Mouse (Mus musculus): ENCODE measurements at regions not wholly inside any gene's neighbourhood (a gene's known extent, or its start where the extent isn't known, plus 50 kb on each side); places are given as distances from the start of the nearest gene placed in this dataset.

DNA sequence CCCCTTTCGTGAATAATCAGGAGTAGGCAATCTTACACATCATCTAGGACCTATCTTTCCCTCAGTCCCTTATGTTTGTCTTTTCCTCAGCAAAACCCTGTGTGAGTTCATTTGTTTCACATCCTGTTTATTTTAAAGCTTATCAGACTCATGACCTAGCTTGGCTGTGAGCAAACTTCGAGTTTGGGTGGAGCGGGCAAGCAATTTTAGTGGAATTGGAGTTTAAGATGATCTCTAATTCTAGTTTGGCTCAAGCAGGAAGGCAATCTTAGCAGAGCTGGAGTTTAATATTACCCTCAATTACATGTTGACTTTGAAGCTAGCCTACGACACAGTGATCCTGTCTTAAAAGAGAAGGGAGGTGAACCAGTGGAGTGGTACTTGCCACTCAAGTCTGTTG is 66.1 kb upstream of the Jak1 start:
- TF ChIP-seq CTCF (IDR thresholded peaks at IDR 0.05; ENCODE audit: extremely low read depth, insufficient read depth, low read length): no peak
- no peak for TF ChIP-seq POLR2A (IDR thresholded peaks at IDR 0.05; ENCODE audit: extremely low read depth, insufficient read depth, low read length)
- Histone ChIP-seq H3K4me3 (ENCODE audit: insufficient read depth, low read length) (no peak overlapping the region), H3K27ac (ENCODE audit: insufficient read depth, low read length) (no peak overlapping the region), H3K4me1 (ENCODE audit: control insufficient read depth, insufficient read depth, low read length) (no peaks in the 10 kb centered on the region)

DNA sequence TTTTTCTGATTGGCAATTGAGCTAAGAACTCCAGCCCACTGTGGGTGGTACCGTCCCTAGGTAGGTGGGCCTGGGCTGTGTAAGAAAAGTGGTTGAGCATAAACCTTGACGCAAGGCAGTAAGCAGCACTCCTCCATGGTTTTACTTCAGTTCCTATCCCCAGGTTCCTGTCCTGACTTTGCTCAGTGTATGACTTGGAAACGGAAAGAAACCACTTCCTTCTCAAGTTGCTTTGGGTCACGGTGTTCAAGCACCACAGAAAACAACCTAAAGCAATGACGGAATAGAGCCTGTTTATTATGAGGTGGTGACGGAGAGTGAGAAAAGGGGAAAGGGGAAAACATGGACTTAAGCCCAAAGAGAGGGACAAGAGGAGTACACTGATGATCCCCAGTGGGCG is 64.0 kb upstream of the Jak1 start:
- Histone ChIP-seq H3K4me1 (ENCODE audit: control insufficient read depth, insufficient read depth, low read length) (no peaks in the 10 kb centered on the region), H3K4me3 (ENCODE audit: insufficient read depth, low read length) (no peak overlapping the region), H3K27ac (ENCODE audit: insufficient read depth, low read length) (no peak overlapping the region)
- TF ChIP-seq POLR2A (IDR thresholded peaks at IDR 0.05; ENCODE audit: extremely low read depth, insufficient read depth, low read length): no peak
- no peak for TF ChIP-seq CTCF (IDR thresholded peaks at IDR 0.05; ENCODE audit: extremely low read depth, insufficient read depth, low read length)

DNA sequence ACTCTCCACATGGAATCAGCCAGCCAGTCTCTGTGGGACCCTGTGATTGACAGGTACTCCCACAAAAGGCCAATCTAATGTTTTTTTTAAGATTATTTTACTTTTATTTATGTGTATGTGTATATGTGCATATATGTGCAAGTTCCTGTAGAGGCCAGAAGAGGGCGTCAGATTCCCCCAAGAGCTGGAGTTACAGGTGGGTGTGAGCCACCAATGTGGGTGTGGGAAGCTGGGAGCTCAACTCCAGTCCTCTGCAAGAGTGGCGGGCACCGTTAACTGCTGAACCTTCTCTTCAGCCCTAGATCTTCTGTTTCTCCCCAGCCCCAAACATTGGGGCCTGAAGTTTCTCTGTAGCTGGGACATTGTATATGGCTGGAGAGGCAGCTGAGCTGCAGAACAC is 61.0 kb upstream of the Jak1 start:
- Histone ChIP-seq H3K4me3 (ENCODE audit: insufficient read depth, low read length) (no peak overlapping the region), H3K4me1 (ENCODE audit: control insufficient read depth, insufficient read depth, low read length) (no peaks in the 10 kb centered on the region), H3K27ac (ENCODE audit: insufficient read depth, low read length) (no peak overlapping the region)
- TF ChIP-seq POLR2A (IDR thresholded peaks at IDR 0.05; ENCODE audit: extremely low read depth, insufficient read depth, low read length) (no peak), CTCF (IDR thresholded peaks at IDR 0.05; ENCODE audit: extremely low read depth, insufficient read depth, low read length) (no peak)

DNA sequence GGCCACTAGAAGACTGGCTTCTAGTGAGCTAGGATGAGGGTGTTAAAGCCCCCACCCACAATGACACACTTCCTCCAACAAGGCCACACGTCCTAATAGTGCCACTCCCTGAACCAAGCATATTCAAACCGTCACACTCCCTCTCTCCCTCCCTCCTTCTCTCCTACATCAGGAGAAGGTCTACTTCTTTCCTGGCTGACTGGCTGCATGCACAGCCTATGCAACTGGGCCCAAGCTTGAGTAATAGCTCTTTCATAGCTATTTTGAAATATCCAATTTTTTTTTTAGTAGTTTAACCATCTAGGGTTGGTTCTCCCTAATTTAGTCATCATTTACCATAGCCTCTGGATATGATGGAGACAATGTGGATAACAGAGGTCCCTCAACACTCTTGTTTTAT is 56.6 kb upstream of the Jak1 start:
- Histone ChIP-seq H3K27ac (ENCODE audit: insufficient read depth, low read length) (no peak overlapping the region), H3K4me1 (ENCODE audit: control insufficient read depth, insufficient read depth, low read length) (no peaks in the 10 kb centered on the region), H3K4me3 (ENCODE audit: insufficient read depth, low read length) (no peak overlapping the region)
- TF ChIP-seq CTCF (IDR thresholded peaks at IDR 0.05; ENCODE audit: extremely low read depth, insufficient read depth, low read length) (no peak), POLR2A (IDR thresholded peaks at IDR 0.05; ENCODE audit: extremely low read depth, insufficient read depth, low read length) (no peak)

DNA sequence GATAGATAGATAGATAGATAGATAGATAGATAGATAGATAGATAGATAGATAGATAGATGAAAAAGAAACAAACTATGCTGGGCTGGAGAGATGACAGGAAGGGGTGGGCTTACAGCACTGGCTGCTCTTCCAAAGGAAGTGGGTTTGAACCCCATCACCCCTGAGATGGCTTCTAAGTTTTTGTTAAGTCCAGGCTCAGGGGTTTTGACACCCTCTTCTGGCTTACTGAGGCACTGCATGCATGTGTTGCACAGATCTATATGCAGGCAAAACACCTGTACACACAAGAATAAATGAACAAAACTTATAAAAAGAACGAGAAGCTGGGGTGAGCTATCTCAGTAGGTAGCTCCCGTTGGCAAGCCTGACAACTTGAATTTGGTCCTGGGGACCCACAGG is 55.5 kb upstream of the Jak1 start:
- H3K27ac ChIP-seq (ENCODE audit: insufficient read depth, low read length): no peak overlapping the region
- no peaks in the 10 kb centered on the region for H3K4me1 ChIP-seq (ENCODE audit: control insufficient read depth, insufficient read depth, low read length)
- no peak overlapping the region for H3K4me3 ChIP-seq (ENCODE audit: insufficient read depth, low read length)
- no peak for TF ChIP-seq POLR2A (IDR thresholded peaks at IDR 0.05; ENCODE audit: extremely low read depth, insufficient read depth, low read length)
- peak; percentile 32 for TF ChIP-seq CTCF (IDR thresholded peaks at IDR 0.05; ENCODE audit: extremely low read depth, insufficient read depth, low read length)

DNA sequence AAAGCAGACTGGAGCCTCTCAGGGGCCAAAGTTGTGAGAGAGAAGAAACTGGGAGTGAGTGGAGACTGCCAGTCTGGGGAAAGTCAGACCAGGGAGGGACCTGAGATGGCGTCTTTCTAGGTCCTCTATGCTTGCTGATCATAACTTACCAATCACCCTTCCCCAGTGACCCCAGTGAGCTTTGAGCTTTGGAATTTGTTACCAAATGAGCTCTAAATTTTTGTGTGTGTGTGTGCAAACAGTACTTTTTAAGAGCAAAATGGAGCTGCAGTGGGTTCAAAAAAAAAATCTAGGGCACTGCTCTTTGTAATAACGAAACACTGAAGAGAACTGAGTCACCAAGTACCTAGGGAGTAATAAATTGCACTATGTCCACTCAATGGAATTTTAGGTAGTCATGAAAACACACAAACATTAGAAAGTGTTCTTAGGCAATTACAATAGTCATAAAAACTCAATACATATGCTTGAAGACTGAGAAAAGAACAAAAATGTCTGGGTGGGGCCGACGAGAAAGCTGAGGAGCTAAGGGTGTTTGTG is 54.7 kb upstream of the Jak1 start:
- Histone ChIP-seq H3K4me1 (ENCODE audit: control insufficient read depth, insufficient read depth, low read length) (no peaks in the 10 kb centered on the region), H3K27ac (ENCODE audit: insufficient read depth, low read length) (no peak overlapping the region), H3K4me3 (ENCODE audit: insufficient read depth, low read length) (no peak overlapping the region)
- TF ChIP-seq POLR2A (IDR thresholded peaks at IDR 0.05; ENCODE audit: extremely low read depth, insufficient read depth, low read length) (no peak), CTCF (IDR thresholded peaks at IDR 0.05; ENCODE audit: extremely low read depth, insufficient read depth, low read length) (no peak)

DNA sequence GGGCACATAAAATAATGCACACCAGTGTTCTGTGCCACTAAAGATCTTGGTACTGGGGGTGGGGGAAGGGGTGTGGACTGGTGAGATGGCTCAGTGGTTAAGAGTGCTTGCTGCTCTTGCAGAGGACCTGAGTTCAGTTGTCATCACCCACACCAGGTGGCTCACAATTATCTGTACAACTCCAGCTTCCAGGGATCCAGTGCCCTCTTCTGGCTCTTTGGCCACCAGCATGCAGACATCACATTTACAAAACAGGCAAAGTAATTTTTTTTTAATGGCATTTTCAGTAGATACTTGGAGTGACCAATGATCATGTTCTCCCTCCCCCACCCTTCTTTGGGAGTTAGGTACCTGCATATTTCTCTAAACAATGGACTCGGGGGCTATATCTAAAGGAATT is 53.8 kb upstream of the Jak1 start:
- H3K4me3 ChIP-seq (ENCODE audit: insufficient read depth, low read length): no peak overlapping the region
- no peak overlapping the region for H3K27ac ChIP-seq (ENCODE audit: insufficient read depth, low read length)
- TF ChIP-seq CTCF (IDR thresholded peaks at IDR 0.05; ENCODE audit: extremely low read depth, insufficient read depth, low read length): no peak
- no peak for TF ChIP-seq POLR2A (IDR thresholded peaks at IDR 0.05; ENCODE audit: extremely low read depth, insufficient read depth, low read length)
- no peaks in the 10 kb centered on the region for H3K4me1 ChIP-seq (ENCODE audit: control insufficient read depth, insufficient read depth, low read length)

DNA sequence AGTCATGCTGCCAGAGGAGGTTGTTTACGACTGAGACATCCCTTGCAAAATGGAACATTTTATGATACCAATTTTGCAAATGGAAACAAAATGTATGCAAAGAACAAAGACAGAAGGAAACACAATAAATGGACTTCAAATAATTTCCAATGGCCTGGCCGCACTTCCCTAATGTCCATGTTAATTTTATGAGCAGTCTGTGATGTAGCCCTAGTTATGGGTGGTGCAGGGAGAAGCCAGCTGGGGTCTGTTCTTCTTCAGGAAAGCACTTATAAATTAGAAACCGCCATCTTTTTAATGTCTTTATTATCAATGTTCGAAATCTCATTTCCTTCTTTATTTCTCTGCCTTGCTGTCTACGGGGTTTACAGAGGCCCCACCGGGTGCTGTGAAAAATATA is 51.0 kb upstream of the Jak1 start:
- Histone ChIP-seq H3K4me3 (ENCODE audit: insufficient read depth, low read length) (no peak overlapping the region), H3K27ac (ENCODE audit: insufficient read depth, low read length) (no peak overlapping the region), H3K4me1 (ENCODE audit: control insufficient read depth, insufficient read depth, low read length) (no peaks in the 10 kb centered on the region)
- TF ChIP-seq CTCF (IDR thresholded peaks at IDR 0.05; ENCODE audit: extremely low read depth, insufficient read depth, low read length) (no peak), POLR2A (IDR thresholded peaks at IDR 0.05; ENCODE audit: extremely low read depth, insufficient read depth, low read length) (no peak)

Data from cortical plate, adult 2 months (tissue).